Comparison of ENCODE assay signal across 8 mouse cellular contexts in the genomic region with DNA sequence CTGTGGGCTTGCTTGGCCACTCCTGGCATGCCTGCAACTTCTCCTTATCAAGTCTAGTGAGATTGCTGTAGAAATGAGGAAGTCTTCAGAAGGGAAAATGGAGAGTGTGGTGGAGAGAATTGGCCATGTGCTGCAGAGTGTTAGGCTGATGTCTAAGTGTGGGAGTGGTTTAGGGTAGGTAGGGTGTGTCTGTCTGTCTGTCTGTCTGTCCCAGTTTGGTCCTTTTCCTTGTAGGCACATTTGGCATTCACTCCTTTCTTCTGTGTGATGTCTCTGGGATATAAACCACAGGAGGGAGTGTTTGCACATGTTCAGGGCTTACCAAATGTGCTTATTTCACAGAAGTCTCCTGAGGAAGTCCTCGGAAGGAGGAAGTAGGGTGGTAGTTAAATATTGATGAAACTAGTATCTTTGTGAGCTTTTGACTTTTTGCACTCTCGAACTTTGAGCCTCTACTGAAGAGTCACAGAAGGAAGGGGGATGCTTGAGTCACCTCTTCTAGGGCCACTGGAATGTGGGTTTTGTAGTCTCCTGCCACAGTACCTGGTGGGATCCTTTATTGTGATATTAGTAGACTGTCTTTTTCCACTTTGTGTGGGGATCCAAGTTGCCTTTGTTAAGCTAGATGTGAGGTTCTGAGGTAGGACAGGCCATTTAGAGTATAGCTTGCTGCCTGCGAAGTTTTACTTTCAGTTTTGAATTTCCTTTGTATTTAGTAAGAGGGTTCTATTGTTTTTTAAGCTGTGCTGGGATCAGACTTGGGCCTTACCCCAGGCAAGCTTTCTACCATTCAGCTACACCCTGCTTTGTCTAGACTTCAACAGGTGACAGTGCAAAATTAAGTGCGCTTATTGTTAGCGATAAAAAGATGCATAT. TPM values are rescaled to one million over a fixed set of nuclear protein-coding genes. Genes with fewer than 3 reads are reported as not detected.
DNase-seq lines count a peak whose midpoint lies in the region; ATAC-seq lines count a peak whose summit lies in the region.

No protein-coding gene starts in this region.

- H3K9ac ChIP-seq in forebrain, embryonic 13.5 days = peak overlapping the region; percentile 51

- H3K4me1 ChIP-seq in forebrain, embryonic 13.5 days = peaks cover 61% of the 10 kb centered on the region
- H3K4me1 ChIP-seq in megakaryocyte, embryonic 14.5 days = peaks cover 83% of the 10 kb centered on the region

- no peaks in the 10 kb centered on the region for H3K27me3 ChIP-seq in forebrain, embryonic 13.5 days
- H3K27me3 ChIP-seq in megakaryocyte, embryonic 14.5 days (replicated peaks) = no peaks in the 10 kb centered on the region

- DNase-seq in lung, adult 18-20 months = peak; percentile 47 to 48
- no peak for DNase-seq in lung, postnatal 14 days
- DNase-seq in kidney, adult 9 months = peak; percentile 81
- DNase-seq in left cerebral cortex, postnatal 14 days (ENCODE audit: low spot score in 2 of 2) = no peak
- DNase-seq in ovary, postnatal 14 days (ENCODE audit: low spot score) = no peak
- DNase-seq in left cerebral cortex, postnatal 4 days = no peak

- H3K4me3 ChIP-seq in forebrain, embryonic 13.5 days = peak overlapping the region; percentile 90
- H3K4me3 ChIP-seq in megakaryocyte, embryonic 14.5 days (replicated peaks) = peak overlapping the region; percentile 91

- no peak for ATAC-seq in forebrain, embryonic 13.5 days

- peaks cover 6% of the 10 kb centered on the region; the same call in 1 of the 2 replicates for H3K36me3 ChIP-seq in forebrain, embryonic 13.5 days (ENCODE audit: poor library complexity, severe bottlenecking)
- H3K36me3 ChIP-seq in megakaryocyte, embryonic 14.5 days (replicated peaks; ENCODE audit: low read length) = peaks cover 35% of the 10 kb centered on the region

- intact Hi-C loops in left cerebral cortex, postnatal 14 days (cut with DNase I) = loop anchor here (5.0 kb wide), 1 partner anchor 131 kb away; the partner anchor contains the start of genes Rab13 and Rps27
- intact Hi-C loops in left cerebral cortex, postnatal 4 days (cut with DNase I) = no loop called here

- peak overlapping the region; percentile 75 for H3K4me2 ChIP-seq in forebrain, embryonic 13.5 days

- no peak overlapping the region for H3K27ac ChIP-seq in forebrain, embryonic 13.5 days

- no peaks in the 10 kb centered on the region for H3K9me3 ChIP-seq in forebrain, embryonic 13.5 days (replicated peaks)
- no peaks in the 10 kb centered on the region for H3K9me3 ChIP-seq in megakaryocyte, embryonic 14.5 days

- 81% methylated on average over 5 of the region's 5 CpGs for WGBS in forebrain, embryonic 13.5 days

RNA-seq across cellular contexts. Expression of gene Tpm3, which starts 9.2 kb away (rescaled TPM):
- polyA plus RNA-seq in forebrain, embryonic 13.5 days (2015; fragmentation: Nextera tagmentation; extraction: Ambion mirVana) = 449 and 474 TPM in 2 replicates
- polyA plus RNA-seq in megakaryocyte, embryonic 14.5 days (2012; ENCODE audit: insufficient read depth, low replicate concordance) = 28.7 and 263 TPM in 2 replicates
- total RNA-seq in left cerebral cortex, postnatal 14 days (2021) = 100 to 1,000 TPM; 220 to 223 TPM
- total RNA-seq in left cerebral cortex, postnatal 4 days (2021) = 100 to 1,000 TPM; 291 to 310 TPM

RNA-seq across cellular contexts. Expression of gene Nup210l, which starts 22.3 kb away (rescaled TPM):
- 0.34 TPM in 2 replicates for polyA plus RNA-seq in forebrain, embryonic 13.5 days (2015; fragmentation: Nextera tagmentation; extraction: Ambion mirVana)
- polyA plus RNA-seq in megakaryocyte, embryonic 14.5 days (2012; ENCODE audit: insufficient read depth, low replicate concordance) = not detected in 2 replicates
- total RNA-seq in left cerebral cortex, postnatal 14 days (2021) = under 1 TPM; 0.38 to 0.55 TPM
- total RNA-seq in left cerebral cortex, postnatal 4 days (2021) = under 1 TPM; 0.46 to 0.50 TPM

RNA-seq across cellular contexts. Expression of gene Ubap2l, which starts 29.2 kb away (rescaled TPM):
- polyA plus RNA-seq in forebrain, embryonic 13.5 days (2015; fragmentation: Nextera tagmentation; extraction: Ambion mirVana) = 164 and 169 TPM in 2 replicates
- 119 and 130 TPM in 2 replicates for polyA plus RNA-seq in megakaryocyte, embryonic 14.5 days (2012; ENCODE audit: insufficient read depth, low replicate concordance)
- total RNA-seq in left cerebral cortex, postnatal 14 days (2021) = 100 to 1,000 TPM; 191 to 205 TPM
- total RNA-seq in left cerebral cortex, postnatal 4 days (2021) = 100 to 1,000 TPM; 212 to 217 TPM

RNA-seq across cellular contexts. Expression of gene 4933434E20Rik, which starts 30.2 kb away (rescaled TPM):
- 224 and 230 TPM in 2 replicates for polyA plus RNA-seq in forebrain, embryonic 13.5 days (2015; fragmentation: Nextera tagmentation; extraction: Ambion mirVana)
- polyA plus RNA-seq in megakaryocyte, embryonic 14.5 days (2012; ENCODE audit: insufficient read depth, low replicate concordance) = 1.2 and 10.8 TPM in 2 replicates
- 10 to 100 TPM; 77.2 to 78.1 TPM for total RNA-seq in left cerebral cortex, postnatal 14 days (2021)
- 10 to 100 TPM; 72.3 to 83.5 TPM for total RNA-seq in left cerebral cortex, postnatal 4 days (2021)

Comparison
In these comparisons a context has a peak if more than half of its experiments do, and no peak if none do; other contexts are left out.
1. DNase-seq: peak in lung, adult 18-20 months (2 of 2) and kidney, adult 9 months (single experiment); none in lung, postnatal 14 days (single experiment), left cerebral cortex, postnatal 14 days (0 of 2), ovary, postnatal 14 days (single experiment) and left cerebral cortex, postnatal 4 days (single experiment).